Comparison of ENCODE assay signal across 7 mouse cellular contexts in genomic region chr16:76372045-76372940, GRCm38 (mm10). TPM values are rescaled to one million over a fixed set of nuclear protein-coding genes. Genes with fewer than 3 reads are reported as not detected.
A peak's percentile ranks its signal among the peaks of the same experiment; 100 is the strongest.
DNase-seq lines count a peak whose midpoint lies in the region; ATAC-seq lines count a peak whose summit lies in the region.

No protein-coding gene starts in this region.

- H3K9ac ChIP-seq in hindbrain, embryonic 15.5 days = peak overlapping the region; percentile 85

- no peaks in the 10 kb centered on the region for H3K9me3 ChIP-seq in hindbrain, embryonic 15.5 days

- peak overlapping the region; percentile 66 for H3K4me2 ChIP-seq in hindbrain, embryonic 15.5 days

- intact Hi-C loops in left cerebral cortex, postnatal 14 days (cut with DNase I) = loop anchor here (2.0 to 10.0 kb wide), 5 partner anchors 170 to 605 kb away; partner anchors contain the start of gene Hspa13

- no peaks in the 10 kb centered on the region for H3K27me3 ChIP-seq in hindbrain, embryonic 15.5 days

- peak overlapping the region; percentile 97 for H3K27ac ChIP-seq in hindbrain, embryonic 15.5 days (replicated peaks)

- peak; percentile 57 to 60 for DNase-seq in cerebellum, postnatal 36 days
- peak; percentile 62 for DNase-seq in gastrocnemius, adult 18-20 months (ENCODE audit: low spot score)
- DNase-seq in left cerebral cortex, postnatal 14 days (ENCODE audit: low spot score in 2 of 2) = peak; percentile 30 to 53
- peak; percentile 60 for DNase-seq in right cerebral cortex, postnatal 4 days

- H3K4me3 ChIP-seq in hindbrain, embryonic 15.5 days = peak overlapping the region; percentile 78

- peak; percentile 8 for ATAC-seq in activated CD4-positive, CD25-positive, alpha-beta regulatory T cell, adult 4 months
- peak; percentile 76 for ATAC-seq in hindbrain, embryonic 15.5 days (ENCODE audit: low FRiP score, low read depth)
- ATAC-seq in megakaryocyte progenitor cell, adult 5-6 weeks (replicated peaks; ENCODE audit: poor library complexity) = peak; percentile 38

- H3K4me1 ChIP-seq in hindbrain, embryonic 15.5 days (replicated peaks) = peaks cover 32% of the 10 kb centered on the region

- WGBS in hindbrain, embryonic 15.5 days = under 1% methylated on average over 58 of the region's 102 CpGs

- no peaks in the 10 kb centered on the region for H3K36me3 ChIP-seq in hindbrain, embryonic 15.5 days

RNA-seq across cellular contexts. Expression of gene Nrip1, which starts 1.3 kb away (rescaled TPM):
- polyA plus RNA-seq in activated CD4-positive, CD25-positive, alpha-beta regulatory T cell, adult 4 months (2017; shearing (Covaris generic)) = 10 to 100 TPM; 31.6 to 41.4 TPM
- 10 to 100 TPM; 32.8 to 45.6 TPM for total RNA-seq in gastrocnemius, adult 18-20 months (2021)
- polyA plus RNA-seq in hindbrain, embryonic 15.5 days (2015; fragmentation: Nextera tagmentation; extraction: Ambion mirVana) = 32.5 and 33.0 TPM in 2 replicates
- 10 to 100 TPM; 64.1 to 67.3 TPM for total RNA-seq in left cerebral cortex, postnatal 14 days (2021)
- 18.5 and 24.2 TPM in 2 replicates for total RNA-seq in megakaryocyte progenitor cell, adult 5-6 weeks (2015)
- total RNA-seq in megakaryocyte progenitor cell, adult 5-6 weeks (2017) = 11.0 and 14.3 TPM in 2 replicates

Comparison
In these comparisons a context has a peak if more than half of its experiments do, and no peak if none do; other contexts are left out.
1. Peak in every context shown above with its lines: DNase-seq, ATAC-seq, H3K4me3 ChIP-seq and H3K27ac ChIP-seq.
2. ATAC-seq: peak in every context shown above with its lines; median percentile 76 in hindbrain, embryonic 15.5 days; 38 in megakaryocyte progenitor cell, adult 5-6 weeks; 8 in activated CD4-positive, CD25-positive, alpha-beta regulatory T cell, adult 4 months.